Mouse (Mus musculus): ENCODE measurements around the gene Ccr9.

GRCm38 (mm10) chr9:123757326-123757725 is 79.1 kb downstream of the Ccr9 start:
- TF ChIP-seq CTCF (IDR thresholded peaks at IDR 0.05; ENCODE audit: borderline replicate concordance, insufficient read depth, low read length) (no peak), POLR2A (IDR thresholded peaks at IDR 0.05; ENCODE audit: low read depth, low read length) (no peak)

Measured in embryonic fibroblast, embryonic 13.5 days (primary cell).